8 mouse cellular contexts compared by ENCODE assay signal in the genomic region with DNA sequence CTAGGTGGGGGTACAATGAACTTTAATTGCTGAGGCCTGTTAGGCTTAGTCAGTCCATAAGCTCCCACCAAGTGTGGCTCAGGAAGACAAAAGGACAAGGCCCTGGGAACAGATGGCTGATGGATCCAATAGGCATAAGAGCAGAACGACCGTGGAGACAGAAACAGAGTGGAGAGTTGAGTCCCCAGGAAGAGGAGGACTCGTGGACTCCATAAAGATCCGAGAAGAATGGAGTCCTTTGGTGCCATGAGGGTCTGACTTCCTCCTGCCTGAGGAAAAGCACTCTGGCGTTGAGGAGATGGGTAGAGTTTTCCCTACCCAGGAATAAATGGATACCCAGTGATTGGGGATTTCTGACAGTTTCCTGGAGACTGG. TPM values are rescaled to one million over a fixed set of nuclear protein-coding genes. Genes with fewer than 3 reads are reported as not detected.
DNase-seq lines count a peak whose midpoint lies in the region; ATAC-seq and TF ChIP-seq lines count a peak whose summit lies in the region.

No protein-coding gene starts in this region.

- WGBS in forebrain, embryonic 10.5 days = 21% methylated on average over 5 of the region's 5 CpGs
- 23% methylated on average over 5 of the region's 5 CpGs for WGBS in limb, embryonic 12.5 days

- H3K36me3 ChIP-seq in forebrain, embryonic 10.5 days (replicated peaks) = no peaks in the 10 kb centered on the region
- no peaks in the 10 kb centered on the region for H3K36me3 ChIP-seq in limb, embryonic 12.5 days

- H3K9ac ChIP-seq in limb, embryonic 12.5 days (replicated peaks) = peak overlapping the region; percentile 96

- peak overlapping the region; percentile 71 for H3K27ac ChIP-seq in left cerebral cortex, adult 2 months
- H3K27ac ChIP-seq in forebrain, embryonic 10.5 days = peak overlapping the region; percentile 90
- peak overlapping the region; percentile 72; the same call in 1 of the 2 replicates for H3K27ac ChIP-seq in limb, embryonic 12.5 days

- H3K4me1 ChIP-seq in forebrain, embryonic 10.5 days = peaks cover 44% of the 10 kb centered on the region
- peaks cover 35% of the 10 kb centered on the region for H3K4me1 ChIP-seq in limb, embryonic 12.5 days (replicated peaks)

- H3K27me3 ChIP-seq in forebrain, embryonic 10.5 days (ENCODE audit: poor library complexity, severe bottlenecking) = peaks cover 36% of the 10 kb centered on the region
- H3K27me3 ChIP-seq in limb, embryonic 12.5 days = peaks cover 19% of the 10 kb centered on the region

- TF ChIP-seq CTCF in left cerebral cortex, adult 2 months (IDR thresholded peaks at IDR 0.05) = no peak

- ATAC-seq in limb, embryonic 12.5 days (ENCODE audit: insufficient number of reproducible peaks, insufficient read depth, low FRiP score, low TSS enrichment, low read depth) = 0 out of 2 replicates have a peak, but pooled peaks have one; percentile 11

- peak overlapping the region; percentile 78 for H3K4me3 ChIP-seq in left cerebral cortex, adult 2 months
- H3K4me3 ChIP-seq in forebrain, embryonic 10.5 days = peak overlapping the region; percentile 79
- peak overlapping the region; percentile 74; the same call in 1 of the 2 replicates for H3K4me3 ChIP-seq in limb, embryonic 12.5 days (replicated peaks)

- intact Hi-C loops in left cerebral cortex, adult 2 months (cut with DNase I) = loop anchor here (1.0 to 2.0 kb wide), 4 partner anchors 26 to 230 kb away; partner anchors contain the start of genes Hint2 and Tmem8b

- peaks cover 10% of the 10 kb centered on the region for H3K9me3 ChIP-seq in forebrain, embryonic 10.5 days
- no peaks in the 10 kb centered on the region for H3K9me3 ChIP-seq in limb, embryonic 12.5 days

- DNase-seq in left cerebral cortex, adult 2 months (ENCODE audit: extremely low spot score in 1 of 2, low spot score in 2 of 2) = no peak
- no peak for DNase-seq in left cerebral cortex, adult 11 months (ENCODE audit: low spot score)
- no peak for DNase-seq in forebrain, embryonic 10.5 days (ENCODE audit: extremely low spot score, low spot score)
- DNase-seq in retina, embryonic 14.5 days (ENCODE audit: low spot score) = peak; percentile 53
- no peak for DNase-seq in adrenal gland, postnatal 36 days
- DNase-seq in cerebellum, adult 8-10 months = no peak
- DNase-seq in frontal cortex, adult 2 months (ENCODE audit: extremely low spot score in 1 of 2, low spot score in 1 of 2) = no peak

- H3K4me2 ChIP-seq in limb, embryonic 12.5 days = peak overlapping the region; percentile 88

RNA-seq across cellular contexts. Expression of gene Npr2, which starts 1.1 kb away (rescaled TPM):
- total RNA-seq in left cerebral cortex, adult 2 months (2021) = 10 to 100 TPM; 60.9 to 62.0 TPM
- polyA plus RNA-seq in forebrain, embryonic 10.5 days (2016; fragmentation: Nextera tagmentation; extraction: Ambion mirVana) = 5.4 and 6.2 TPM in 2 replicates
- polyA plus RNA-seq in limb, embryonic 12.5 days (2016; fragmentation: Nextera tagmentation; extraction: Ambion mirVana) = 14.4 and 17.9 TPM in 2 replicates
- total RNA-seq in adrenal gland, postnatal 36 days (2021) = 10 to 100 TPM; 27.7 to 37.9 TPM
- polyA plus RNA-seq in frontal cortex, adult 2 months (2012; rRNA removed) = 119 and 122 TPM in 2 replicates

RNA-seq across cellular contexts. Expression of gene Spag8, which starts 22.7 kb away (rescaled TPM):
- 1 to 10 TPM in 1 of 2 experiments, under 1 TPM in 1; 0.95 to 1.6 TPM for total RNA-seq in left cerebral cortex, adult 2 months (2021)
- 1.9 and 2.9 TPM in 2 replicates for polyA plus RNA-seq in forebrain, embryonic 10.5 days (2016; fragmentation: Nextera tagmentation; extraction: Ambion mirVana)
- 0.95 and 0.99 TPM in 2 replicates for polyA plus RNA-seq in limb, embryonic 12.5 days (2016; fragmentation: Nextera tagmentation; extraction: Ambion mirVana)
- total RNA-seq in adrenal gland, postnatal 36 days (2021) = under 1 TPM; 0.30 to 0.40 TPM
- polyA plus RNA-seq in frontal cortex, adult 2 months (2012; rRNA removed) = 2.1 and 2.6 TPM in 2 replicates

RNA-seq across cellular contexts. Expression of gene Hint2, which starts 25.6 kb away (rescaled TPM):
- 10 to 100 TPM; 30.9 to 33.5 TPM for total RNA-seq in left cerebral cortex, adult 2 months (2021)
- polyA plus RNA-seq in forebrain, embryonic 10.5 days (2016; fragmentation: Nextera tagmentation; extraction: Ambion mirVana) = 66.0 and 69.7 TPM in 2 replicates
- 78.7 and 87.6 TPM in 2 replicates for polyA plus RNA-seq in limb, embryonic 12.5 days (2016; fragmentation: Nextera tagmentation; extraction: Ambion mirVana)
- total RNA-seq in adrenal gland, postnatal 36 days (2021) = 10 to 100 TPM; 76.8 to 79.3 TPM
- 75.8 and 81.1 TPM in 2 replicates for polyA plus RNA-seq in frontal cortex, adult 2 months (2012; rRNA removed)

RNA-seq across cellular contexts. Expression of gene Tmem8b, which starts 38.1 kb away (rescaled TPM):
- 10 to 100 TPM; 63.1 to 66.2 TPM for total RNA-seq in left cerebral cortex, adult 2 months (2021)
- 4.2 and 4.3 TPM in 2 replicates for polyA plus RNA-seq in forebrain, embryonic 10.5 days (2016; fragmentation: Nextera tagmentation; extraction: Ambion mirVana)
- 5.6 and 6.6 TPM in 2 replicates for polyA plus RNA-seq in limb, embryonic 12.5 days (2016; fragmentation: Nextera tagmentation; extraction: Ambion mirVana)
- 1 to 10 TPM; 4.7 to 5.0 TPM for total RNA-seq in adrenal gland, postnatal 36 days (2021)
- polyA plus RNA-seq in frontal cortex, adult 2 months (2012; rRNA removed) = 35.5 and 38.0 TPM in 2 replicates

RNA-seq across cellular contexts. Expression of gene Fam221b, which starts 38.3 kb away (rescaled TPM):
- 1 to 10 TPM; 1.8 to 2.2 TPM for total RNA-seq in left cerebral cortex, adult 2 months (2021)
- 1.6 and 1.7 TPM in 2 replicates for polyA plus RNA-seq in forebrain, embryonic 10.5 days (2016; fragmentation: Nextera tagmentation; extraction: Ambion mirVana)
- 2.8 and 3.6 TPM in 2 replicates for polyA plus RNA-seq in limb, embryonic 12.5 days (2016; fragmentation: Nextera tagmentation; extraction: Ambion mirVana)
- total RNA-seq in adrenal gland, postnatal 36 days (2021) = under 1 TPM; 0.20 TPM
- 0.88 and 0.94 TPM in 2 replicates for polyA plus RNA-seq in frontal cortex, adult 2 months (2012; rRNA removed)
